Mouse (Mus musculus) urinary bladder, adult 18-20 months (tissue): ENCODE results near the gene 2310009B15Rik.

Experiments
- DNase-seq, 2 experiments: peaks; one replicate each; pipeline ENCODE4 v3.0.0; 2022; ENCODE audit warnings: low spot score in 2 of 2, mixed read lengths in 2 of 2

2310009B15Rik gene

DNA sequence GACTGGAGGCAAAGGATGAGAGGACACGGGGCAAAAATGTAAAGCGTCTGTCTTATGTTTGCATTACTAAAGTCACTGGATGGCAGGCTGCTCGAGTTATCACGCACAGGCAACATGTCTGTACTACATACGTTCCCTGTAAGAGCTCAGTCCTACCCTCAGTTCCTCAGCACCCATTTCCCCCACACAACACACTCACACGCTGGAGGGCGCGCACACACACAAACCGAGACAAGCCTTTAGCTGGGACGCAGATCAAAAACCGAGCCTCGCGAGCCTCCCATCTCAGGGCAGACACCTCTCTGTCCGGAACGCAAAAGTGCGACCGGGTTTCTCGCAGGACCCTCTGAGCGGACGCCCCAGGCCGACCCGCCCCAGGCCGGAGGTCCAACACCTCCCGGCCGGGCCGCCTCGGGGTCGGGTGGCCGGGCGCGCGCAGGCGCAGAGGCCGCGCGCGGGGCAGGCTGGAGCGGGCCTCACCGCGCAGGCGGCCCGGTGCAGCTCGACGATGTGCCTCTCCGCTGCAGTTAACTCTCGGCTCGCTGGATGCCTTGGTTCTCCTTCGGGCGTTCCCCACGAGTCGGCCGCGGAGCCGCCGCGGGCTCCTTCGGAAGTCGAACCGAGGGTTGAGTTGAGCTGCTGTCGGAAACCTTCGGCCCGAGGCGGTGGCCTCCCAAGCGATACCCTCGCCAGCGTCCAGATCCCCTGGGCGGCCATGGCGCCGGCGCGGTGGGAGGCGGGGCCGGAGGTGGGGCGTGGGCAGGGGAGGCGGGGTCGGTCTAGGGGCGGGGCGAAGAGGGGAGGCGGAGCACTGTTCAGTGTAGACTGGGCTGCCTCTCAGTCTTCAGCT lies at the start of gene 2310009B15Rik:
Gene 2310009B15Rik (minus strand): TSS at position 752 of the 850 bp plus-strand sequence.
- DNase-seq = peak; percentile 71 to 84

DNA sequence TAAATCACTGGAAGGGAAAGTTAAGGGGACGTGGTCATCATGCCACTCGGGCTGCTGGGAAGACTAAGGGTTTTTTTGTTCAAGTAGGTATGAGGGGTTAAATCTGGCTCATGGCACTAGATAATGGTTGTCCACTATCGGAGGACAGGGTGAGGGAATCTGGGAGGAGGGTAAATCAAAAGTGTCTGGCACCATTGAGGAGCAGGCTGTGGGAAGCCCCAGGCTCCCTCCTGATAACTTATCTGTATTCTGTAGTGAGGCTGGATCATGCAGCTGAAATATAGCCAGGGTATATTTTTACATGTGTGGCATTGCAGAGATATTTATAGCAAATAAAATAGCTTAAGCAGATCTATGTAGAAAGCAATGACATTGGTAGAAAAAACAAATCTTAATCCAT lies 49.6 kb upstream of the 2310009B15Rik start:
- DNase-seq = no peak

DNA sequence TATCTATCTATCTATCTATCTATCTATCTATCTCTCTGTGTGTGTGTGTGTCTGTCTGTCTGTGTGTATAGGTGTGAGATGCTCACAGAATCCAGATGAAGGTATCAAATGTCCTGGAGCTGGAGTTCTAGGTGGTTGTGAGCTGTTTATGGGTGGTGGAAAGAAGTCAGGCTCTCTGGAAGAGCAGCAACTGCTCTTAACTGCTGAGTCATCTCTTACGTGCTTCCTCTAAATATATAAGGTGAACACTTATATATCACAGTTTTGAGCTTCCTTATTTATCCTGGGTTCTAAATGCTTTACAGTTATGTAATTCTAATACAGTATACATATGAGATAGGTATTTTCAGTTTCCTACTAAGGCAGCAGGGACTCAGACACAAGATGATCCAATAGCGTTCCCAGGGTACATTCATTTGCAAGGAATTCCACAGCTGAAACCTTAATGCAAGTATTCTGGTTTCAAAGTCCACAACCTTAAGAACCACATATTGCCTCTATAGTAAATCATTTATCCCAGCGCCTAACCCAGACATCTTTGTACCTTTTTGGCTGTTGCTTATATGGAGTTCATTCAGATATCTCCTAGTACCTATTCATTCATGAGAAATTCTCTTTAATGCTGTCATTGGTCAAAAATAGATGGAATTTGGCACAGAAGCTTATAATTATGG lies 48.6 kb upstream of the 2310009B15Rik start:
- no peak for DNase-seq

DNA sequence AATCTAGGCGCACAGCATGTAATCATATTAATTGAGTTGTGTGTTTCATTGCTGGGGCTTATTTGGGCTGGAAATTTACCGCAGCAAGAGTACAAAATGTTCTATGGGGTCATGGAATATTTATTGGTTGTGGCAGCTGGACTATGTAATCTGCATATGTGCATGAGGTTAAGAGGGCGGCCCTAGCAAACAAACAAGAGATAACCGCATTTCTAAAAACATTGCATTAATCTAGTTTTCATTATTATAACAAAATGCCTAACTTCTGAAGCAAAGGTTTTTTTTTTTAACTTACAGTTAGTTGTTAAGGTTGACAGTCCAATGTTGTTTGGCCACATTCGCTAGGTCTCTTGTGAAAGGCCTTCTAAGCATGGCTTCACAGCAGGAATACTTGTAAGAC lies 47.2 kb upstream of the 2310009B15Rik start:
- DNase-seq = no peak

DNA sequence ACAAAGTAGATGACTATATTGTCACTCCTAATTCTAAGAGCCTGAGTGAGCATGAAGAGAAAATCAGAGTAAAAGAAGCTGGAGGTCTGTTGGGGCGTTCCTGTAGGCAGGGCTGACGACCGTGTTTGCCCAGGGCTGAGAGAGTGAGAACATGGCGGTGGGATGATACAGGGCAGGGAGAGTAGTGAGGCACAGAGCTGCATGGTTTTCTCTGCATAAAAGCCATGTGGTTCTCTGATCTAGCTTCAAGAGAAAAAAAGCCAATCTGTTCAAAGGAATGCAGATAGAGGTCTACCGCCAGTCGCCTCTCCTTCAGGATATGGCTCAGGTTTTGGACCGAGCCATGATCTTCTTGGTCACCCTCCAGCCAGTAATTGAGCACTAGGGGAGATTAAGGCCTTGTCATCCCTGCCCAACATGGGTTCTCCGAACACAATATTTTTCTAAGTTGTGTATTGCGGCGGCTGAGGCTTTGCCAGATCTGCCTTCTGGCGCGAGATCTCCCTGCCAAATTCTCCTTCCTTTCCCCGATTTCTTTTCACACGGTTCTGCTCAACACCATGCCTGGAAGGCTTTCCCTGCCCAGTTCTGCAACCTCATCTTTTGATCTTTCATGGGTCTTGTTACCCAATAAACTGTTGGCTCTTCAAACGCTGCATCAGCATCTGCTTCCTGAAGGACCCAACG lies 44.9 kb upstream of the 2310009B15Rik start:
- no peak for DNase-seq

DNA sequence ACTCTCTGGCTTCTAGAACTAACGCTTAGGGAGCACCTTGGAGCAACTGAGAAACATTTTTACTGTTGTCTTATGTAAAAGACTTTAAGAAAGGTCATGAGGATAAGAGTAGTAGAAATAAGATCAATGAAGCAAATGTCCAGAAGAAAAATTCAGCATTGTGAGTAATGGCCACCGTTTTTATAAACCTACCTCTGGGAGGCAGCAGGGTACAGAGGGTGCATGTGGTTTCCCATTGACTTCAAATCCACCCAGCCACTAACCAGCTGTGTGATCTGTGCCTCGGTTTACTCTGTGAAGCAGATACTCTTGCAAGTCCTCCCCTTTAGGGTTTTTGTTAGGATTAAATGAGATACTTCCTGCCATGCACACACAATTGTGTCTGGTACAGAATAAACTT lies 39.4 kb upstream of the 2310009B15Rik start:
- no peak for DNase-seq

DNA sequence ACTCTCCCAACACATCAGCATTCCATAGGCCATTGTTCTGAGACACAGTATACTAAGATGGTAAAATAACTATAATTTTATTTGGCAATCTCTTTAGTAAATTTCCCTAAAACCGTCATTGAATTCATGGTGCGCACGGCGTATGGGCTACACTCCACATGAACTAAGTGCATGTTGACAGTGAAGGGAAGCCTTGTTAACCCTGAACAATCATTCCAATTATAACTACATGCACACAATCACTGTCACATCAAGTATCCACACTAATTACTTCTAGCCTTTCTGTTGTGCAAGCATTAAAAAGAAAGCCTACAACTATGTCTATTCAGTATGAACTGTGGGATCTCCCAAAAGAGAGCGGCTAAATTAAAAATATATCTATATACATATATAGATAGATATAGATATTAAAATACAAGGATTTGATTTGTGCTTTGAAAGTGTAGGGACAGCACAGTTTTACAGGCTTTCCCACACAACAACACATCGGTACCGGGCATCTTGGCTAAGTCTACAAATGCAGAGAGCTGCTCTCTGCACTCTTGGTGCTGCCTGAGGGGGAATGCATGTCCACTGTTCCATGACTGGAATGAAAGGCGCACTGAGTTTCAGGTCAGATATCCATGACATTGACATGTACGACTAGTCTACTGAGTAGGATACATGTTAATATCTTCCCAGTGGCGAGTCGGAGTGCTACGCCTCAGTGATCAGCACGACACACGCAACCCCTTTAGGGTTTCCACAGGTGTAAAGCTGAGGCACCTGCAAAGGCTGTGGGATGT lies 21.0 kb upstream of the 2310009B15Rik start:
- DNase-seq = no peak

DNA sequence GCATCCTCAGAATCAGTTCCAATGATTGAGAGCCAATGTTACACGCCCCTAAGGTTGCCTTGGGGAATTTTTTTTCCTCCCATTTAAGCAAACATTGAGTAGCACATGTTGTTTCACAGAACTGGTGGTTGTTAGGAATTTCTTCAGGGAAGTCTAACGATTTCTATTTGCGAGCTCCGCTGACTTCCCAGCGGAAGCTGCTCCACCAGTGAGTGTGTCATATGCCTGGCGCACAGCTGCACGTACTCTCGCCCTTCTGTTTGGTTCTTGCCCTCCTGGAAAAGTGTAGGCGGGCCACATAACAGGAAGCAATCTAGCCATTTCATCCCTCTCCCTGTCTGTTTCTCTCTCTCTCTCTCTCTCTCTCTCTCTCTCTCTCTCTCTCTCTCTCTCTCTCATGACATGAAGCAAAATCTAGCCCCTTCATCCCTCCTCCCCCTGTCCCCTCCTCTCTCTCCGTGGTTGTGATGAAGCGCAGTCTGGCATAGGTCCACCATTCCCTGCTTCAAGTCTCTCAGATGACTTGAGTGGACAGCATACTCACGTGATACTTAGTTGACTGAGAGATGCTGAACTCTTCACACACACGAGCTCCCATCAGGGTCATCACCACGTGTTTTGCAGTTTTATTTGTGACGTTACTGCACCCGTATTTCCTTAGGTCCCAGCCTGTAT lies 19.9 kb upstream of the 2310009B15Rik start:
- DNase-seq = no peak

DNA sequence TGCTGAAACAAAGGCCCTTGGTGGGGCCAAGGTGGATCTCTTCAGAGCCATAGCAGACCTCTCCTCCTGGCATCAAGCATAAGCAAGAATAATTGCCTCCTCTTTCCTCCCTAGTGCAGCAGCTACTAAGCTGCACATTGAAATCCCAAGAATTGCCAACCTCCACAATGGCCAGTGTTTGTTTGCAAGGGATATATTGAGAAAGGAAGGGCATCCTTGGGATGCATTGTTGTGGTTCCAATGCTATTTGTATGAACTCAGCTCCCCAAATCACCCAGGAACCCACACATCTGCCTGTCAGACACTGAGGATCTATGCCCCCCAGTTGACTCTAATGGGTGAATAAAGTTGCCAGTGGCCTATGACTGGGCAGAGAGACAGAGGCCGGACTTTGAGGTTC lies 5.8 kb downstream of the 2310009B15Rik start:
- DNase-seq = no peak

DNA sequence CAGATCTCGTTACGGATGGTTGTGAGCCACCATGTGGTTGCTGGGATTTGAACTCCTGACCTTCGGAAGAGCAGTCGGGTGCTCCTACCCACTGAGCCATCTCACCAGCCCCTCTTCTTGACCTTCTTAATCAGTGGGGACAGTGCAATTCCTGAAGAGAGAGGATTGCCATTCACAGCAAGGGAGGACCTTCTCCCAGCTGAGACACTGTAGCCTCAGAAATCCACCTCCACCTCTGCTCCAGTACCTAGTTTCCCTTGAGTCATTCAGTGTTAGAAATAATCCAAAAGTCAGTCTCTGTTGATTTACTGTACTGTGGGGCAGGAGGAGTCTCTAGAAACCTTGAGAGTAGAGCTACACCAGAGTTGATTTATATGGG lies 6.5 kb downstream of the 2310009B15Rik start:
- DNase-seq = no peak

DNA sequence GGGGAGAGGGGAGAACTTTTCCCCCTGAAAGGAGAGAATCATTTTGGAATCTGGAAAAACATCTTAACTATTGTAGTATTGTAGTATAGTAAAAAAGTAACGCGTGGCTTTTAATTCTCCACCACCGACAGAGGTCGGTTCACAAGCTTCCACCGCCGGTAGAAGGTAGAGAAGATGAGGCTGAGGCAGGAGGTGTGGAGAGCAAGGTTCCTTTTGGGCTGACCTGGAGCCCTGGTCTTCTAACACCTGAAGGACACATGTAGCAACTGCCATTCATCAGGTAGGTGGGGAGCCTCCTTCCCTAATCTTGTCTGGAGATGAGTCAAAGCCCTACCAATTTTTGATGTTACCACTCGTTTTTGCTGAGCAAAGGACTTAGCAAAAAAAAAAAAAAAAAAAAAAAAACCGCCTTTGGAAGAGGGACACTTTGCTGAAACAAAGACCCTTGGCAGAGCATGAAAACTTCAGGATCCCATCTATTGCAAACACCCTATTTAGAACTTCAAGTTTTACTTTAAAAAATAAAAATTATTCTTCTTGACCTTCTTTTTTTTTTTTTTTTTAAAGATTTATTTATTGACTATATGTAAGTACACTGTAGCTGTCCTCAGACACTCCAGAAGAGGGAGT lies 7.0 kb downstream of the 2310009B15Rik start:
- no peak for DNase-seq

DNA sequence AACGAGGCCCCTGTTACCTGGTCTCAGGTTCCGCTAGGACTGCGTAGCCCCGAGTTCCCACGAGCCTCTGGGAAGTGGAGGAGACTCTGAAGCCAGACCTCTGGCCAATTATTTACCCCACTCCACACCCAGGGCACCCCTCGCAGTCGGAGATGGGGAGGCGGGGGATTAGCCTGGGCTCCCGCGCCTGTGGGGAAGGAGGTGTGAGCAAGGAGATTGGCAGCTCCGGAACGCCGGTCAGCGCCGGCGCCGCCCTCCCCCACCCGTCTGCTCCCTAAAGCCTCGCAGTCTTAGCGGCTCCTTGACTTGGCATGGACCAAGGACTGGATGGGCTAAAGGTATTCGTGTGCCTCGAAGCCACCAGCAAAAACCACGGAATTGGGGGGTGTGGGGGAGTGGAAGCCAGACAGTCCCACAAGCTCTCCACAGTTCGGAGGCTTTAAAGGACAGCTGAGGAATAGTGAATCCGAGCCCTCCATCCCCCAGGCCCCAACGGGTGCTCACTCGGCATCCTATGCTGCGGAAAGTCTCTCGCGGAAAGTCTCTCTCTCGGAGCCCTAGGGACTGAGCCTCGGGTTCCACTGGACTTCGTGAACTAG lies 8.0 kb downstream of the 2310009B15Rik start, which contains the start of gene Lhx9:
Gene Lhx9 (minus strand): TSS at position 67 of the 599 bp plus-strand sequence.
- DNase-seq = peak; percentile 24 to 35

DNA sequence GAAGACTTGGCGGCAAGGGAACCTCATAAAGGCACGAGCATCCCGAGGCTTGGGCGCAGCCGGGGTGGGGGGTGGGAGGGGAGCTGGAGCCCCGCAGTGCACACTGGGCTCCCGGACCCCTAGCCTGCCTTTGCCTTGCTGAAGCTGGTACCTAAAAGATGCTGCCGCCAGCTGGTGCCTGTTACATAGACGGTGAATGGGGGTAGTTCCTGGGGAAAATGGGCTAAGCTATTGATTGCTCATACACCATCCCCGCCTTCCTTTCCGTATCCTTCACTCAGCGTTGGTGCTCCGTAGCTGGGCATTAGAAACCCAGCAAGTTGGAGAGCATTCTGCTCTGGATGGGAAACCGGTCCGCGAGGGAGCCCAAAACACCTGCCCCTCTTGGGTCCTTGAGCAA lies 8.6 kb downstream of the 2310009B15Rik start:
- no peak for DNase-seq

DNA sequence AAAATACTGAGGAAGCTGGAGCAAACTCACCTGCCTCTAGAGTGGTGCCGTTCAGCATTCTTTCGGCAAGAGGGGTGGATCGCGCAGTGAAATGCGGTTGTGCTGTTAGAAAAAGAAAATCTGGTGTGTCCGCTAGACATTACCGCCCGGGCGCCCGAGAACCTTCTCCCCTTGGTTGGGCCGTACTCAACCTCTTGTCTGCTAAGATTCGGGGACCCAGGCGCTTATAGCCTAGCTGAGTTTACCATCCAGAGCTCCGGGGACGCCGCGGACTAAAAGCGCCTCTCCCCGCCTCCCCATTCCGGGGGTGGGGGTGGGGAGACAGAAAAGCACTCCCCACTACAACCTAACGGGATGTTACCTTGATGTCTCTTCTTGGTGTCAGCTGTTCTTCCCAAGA lies 9.5 kb downstream of the 2310009B15Rik start:
- no peak for DNase-seq

DNA sequence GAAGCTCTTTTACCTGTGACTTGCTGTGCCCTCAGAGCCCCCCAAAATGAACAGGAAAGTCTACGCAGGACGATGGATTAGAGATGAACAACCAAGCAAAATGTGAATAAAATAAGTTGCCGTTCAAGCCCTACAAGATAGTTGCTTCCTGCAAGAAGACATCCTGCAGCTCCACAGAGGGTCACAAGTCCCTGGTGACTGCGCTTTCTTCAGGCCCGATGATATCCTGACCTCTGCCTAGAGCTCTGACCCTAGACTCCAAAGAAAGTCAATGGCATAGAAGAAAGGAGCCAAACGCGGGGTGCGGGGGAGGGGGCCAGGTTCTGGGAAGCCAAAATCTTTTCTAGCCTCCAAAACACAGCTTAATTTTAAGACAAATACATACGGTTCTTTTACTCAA lies 10.1 kb downstream of the 2310009B15Rik start:
- DNase-seq = no peak

DNA sequence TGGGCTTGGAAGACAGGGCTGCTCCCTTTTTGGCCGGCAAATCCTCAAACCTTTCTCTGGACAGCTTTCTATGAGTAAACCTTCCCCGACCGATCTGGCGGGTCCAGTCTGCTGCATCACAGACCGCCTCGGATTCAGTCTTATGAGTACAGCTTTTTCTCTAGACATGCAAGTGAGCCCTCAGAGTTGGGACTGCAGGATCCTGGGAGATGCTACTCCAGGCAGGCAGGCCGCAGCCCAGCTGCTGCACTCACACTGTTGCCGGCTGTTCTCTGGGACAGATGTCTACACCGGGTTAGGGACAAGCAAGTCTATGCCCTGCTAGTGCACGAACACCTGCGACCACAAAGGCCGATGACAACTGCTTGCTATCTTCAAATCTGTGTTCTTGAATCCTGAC lies 10.5 kb downstream of the 2310009B15Rik start:
- no peak for DNase-seq

DNA sequence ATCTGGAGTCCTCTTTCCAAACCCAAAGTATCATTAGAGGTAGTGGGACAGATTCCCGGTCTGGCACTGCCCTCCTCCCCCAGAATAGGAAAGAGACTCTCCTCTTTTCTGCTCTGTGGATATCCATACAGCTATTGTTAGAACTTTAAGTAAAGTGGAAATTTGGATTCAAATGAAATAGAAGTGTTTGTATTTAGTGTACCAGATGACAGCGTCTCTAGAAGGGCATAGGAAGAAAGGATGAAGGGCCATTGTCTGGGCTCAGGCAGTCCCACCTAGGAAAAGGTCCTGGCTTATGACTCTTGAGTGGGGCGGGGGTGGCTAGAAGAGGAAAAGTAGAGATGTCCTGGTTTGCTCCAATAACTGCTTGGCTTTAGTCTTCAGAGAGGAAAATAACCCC lies 11.2 kb downstream of the 2310009B15Rik start:
- no peak for DNase-seq

DNA sequence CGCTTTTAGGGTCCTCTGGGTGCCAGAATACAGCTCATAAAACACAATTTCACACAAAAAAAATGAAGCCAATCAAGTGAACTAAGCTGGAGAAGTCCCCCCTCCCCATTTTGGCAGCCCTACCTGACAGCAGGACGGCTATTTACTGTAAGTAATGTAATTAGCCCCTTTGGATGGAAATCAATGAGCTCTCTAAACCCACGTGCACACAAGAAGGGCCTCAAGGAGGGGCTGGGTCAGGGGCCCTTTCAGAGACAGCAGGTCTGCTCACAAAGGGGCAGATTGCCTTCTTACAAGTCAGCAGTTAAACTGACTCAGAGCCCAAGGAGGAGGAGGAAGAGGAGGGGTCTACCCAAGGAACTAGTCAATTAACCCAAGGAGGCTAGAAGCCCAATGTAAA lies 12.5 kb downstream of the 2310009B15Rik start:
- no peak for DNase-seq

DNA sequence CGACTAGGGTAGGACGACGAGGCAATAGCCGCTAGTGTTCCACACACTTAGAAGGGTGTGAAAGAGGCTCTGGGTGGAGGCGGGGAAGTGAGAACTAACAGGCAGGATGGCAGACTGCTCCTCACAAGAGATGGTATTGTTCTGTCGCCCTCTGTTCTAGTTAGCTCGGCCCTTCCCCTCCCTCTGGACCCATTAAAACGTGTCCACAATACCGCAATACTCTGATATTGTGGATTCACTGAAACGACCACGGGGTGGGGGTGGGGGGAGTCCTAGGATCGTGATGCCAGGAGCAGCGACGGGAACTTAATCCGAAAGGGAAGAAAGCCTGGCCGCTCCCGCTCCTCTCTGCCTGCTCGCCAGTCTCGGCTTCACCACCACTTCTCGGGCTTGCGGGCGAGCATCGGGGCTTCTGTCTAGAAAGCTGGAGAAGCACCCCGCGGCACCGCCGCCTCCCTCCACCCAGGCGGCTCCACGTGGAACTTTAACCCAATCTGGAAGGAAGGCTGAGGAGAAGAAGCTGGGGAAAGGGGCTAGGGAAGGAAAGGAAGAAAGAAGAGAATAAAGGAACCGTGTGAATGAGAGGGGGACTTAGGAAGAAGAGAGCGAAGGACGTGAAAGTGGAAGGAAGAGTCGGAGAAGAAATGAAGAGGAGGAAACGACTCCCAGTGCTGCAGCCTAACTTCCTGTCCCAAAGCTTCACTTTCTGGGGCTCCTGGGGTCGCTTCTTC lies 13.1 kb downstream of the 2310009B15Rik start:
- no peak for DNase-seq

DNA sequence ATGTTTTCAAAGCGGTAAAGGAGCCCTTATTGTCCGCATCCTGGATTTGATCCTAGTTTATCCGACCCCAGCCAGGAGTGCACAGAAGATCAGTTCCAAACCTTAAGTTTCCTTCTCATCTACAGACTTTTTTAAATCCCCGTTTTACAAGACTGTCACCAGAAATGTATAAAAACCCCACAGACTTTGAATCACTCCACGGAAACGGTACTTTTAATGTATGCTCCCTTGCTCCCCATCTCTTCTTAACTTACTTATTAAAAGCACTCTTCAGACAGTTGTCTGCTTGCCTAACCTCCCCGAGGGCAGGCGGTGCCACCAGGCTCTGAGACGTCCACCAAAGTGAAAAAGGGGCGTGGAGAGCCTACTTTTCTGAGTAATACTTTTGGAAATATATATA lies 13.9 kb downstream of the 2310009B15Rik start:
- no peak for DNase-seq
